Mouse (Mus musculus): Measurements from ENCODE around the gene L3mbtl2. TPM values are rescaled to one million over a fixed set of nuclear protein-coding genes. Genes with fewer than 3 reads are reported as not detected.
"Not testable (repeated sequence)": the region's sequence is repeated elsewhere in the genome, so short reads cannot be mapped to it uniquely, and the experiment has no call there.

L3mbtl2 gene
- 1 to 10 TPM; 7.3 TPM for total RNA-seq (2021)
- long read RNA-seq, experiment 1, transcript L3mbtl2-201 (17 exons, 3,487 nt): major isoform, 7 of 9 reads
- long read RNA-seq, experiment 1, partial matches to known transcripts: 0 of 9 reads
- long read RNA-seq, experiment 1, other reads (novel, unspliced or antisense): 2 of 9 reads
- long read RNA-seq, experiment 2, transcript L3mbtl2-201 (17 exons, 3,487 nt): major isoform, 5 of 7 reads
- long read RNA-seq, experiment 2, partial matches to known transcripts: 0 of 7 reads
- long read RNA-seq, experiment 2, other reads (novel, unspliced or antisense): 2 of 7 reads

- DNase-seq: peak; percentile 80 to 89
- intact Hi-C loops (cut with DNase I): no loop called here
Observed at GRCm38 (mm10) chr15:81663697-81664561, at the start of gene L3mbtl2. TSS of gene L3mbtl2 (plus strand) at chr15:81663889.

GRCm38 (mm10) chr15:81649516-81650455 lies 13.9 kb upstream of the L3mbtl2 start:
- intact Hi-C loops (cut with DNase I): loop anchor here (5.0 kb wide), 1 partner anchor 272 kb away; no protein-coding TSS in a partner anchor
- DNase-seq: peak; percentile 24 to 32

- intact Hi-C loops (cut with DNase I): no loop called here
- DNase-seq: no peak
Observed at GRCm38 (mm10) chr15:81650636-81651035, 13.1 kb upstream of the L3mbtl2 start.

- intact Hi-C loops (cut with DNase I): no loop called here
- DNase-seq: no peak
Observed at GRCm38 (mm10) chr15:81661701-81662100, 2.0 kb upstream of the L3mbtl2 start.

- intact Hi-C loops (cut with DNase I): no loop called here
- DNase-seq: no peak
Observed at GRCm38 (mm10) chr15:81663281-81663680, 408 bp upstream of the L3mbtl2 start.

- no peak for DNase-seq
- intact Hi-C loops (cut with DNase I): loop anchor here (5.0 kb wide), 1 partner anchor 200 kb away; the partner anchor contains the start of gene Rbx1
Observed at GRCm38 (mm10) chr15:81666957-81667356, 3.3 kb downstream of the L3mbtl2 start.

GRCm38 (mm10) chr15:81670231-81670640 lies 6.5 kb downstream of the L3mbtl2 start:
- intact Hi-C loops (cut with DNase I): loop anchor here (5.0 kb wide), 1 partner anchor 223 kb away; no protein-coding TSS in a partner anchor
- DNase-seq: no peak

GRCm38 (mm10) chr15:81676637-81677036 lies 12.9 kb downstream of the L3mbtl2 start:
- intact Hi-C loops (cut with DNase I): no loop called here
- no peak for DNase-seq

GRCm38 (mm10) chr15:81680301-81680805 lies 16.7 kb downstream of the L3mbtl2 start:
- intact Hi-C loops (cut with DNase I): no loop called here
- DNase-seq: no peak

- intact Hi-C loops (cut with DNase I): no loop called here
Observed at GRCm38 (mm10) chr15:81693366-81693966, 29.8 kb downstream of the L3mbtl2 start.

GRCm38 (mm10) chr15:81693967-81694881 lies 30.5 kb downstream of the L3mbtl2 start:
- intact Hi-C loops (cut with DNase I): no loop called here
- peak; percentile 78 to 79 for DNase-seq

More at GRCm38 (mm10) chr15:81693366-81693966, 29.8 kb downstream of the L3mbtl2 start:
- no peak for DNase-seq

- DNase-seq: peak in 1 of 2 experiments; percentile 16
- intact Hi-C loops (cut with DNase I): no loop called here
Observed at GRCm38 (mm10) chr15:81694891-81695290, 31.2 kb downstream of the L3mbtl2 start.

GRCm38 (mm10) chr15:81697175-81697574 lies 33.5 kb downstream of the L3mbtl2 start, which contains the start of gene Chadl:
TSS of gene Chadl (minus strand) at chr15:81697287.
- no peak for DNase-seq
- intact Hi-C loops (cut with DNase I): no loop called here

GRCm38 (mm10) chr15:81697847-81698246 lies 34.2 kb downstream of the L3mbtl2 start:
- intact Hi-C loops (cut with DNase I): no loop called here

GRCm38 (mm10) chr15:81698532-81698931 lies 34.8 kb downstream of the L3mbtl2 start:
- intact Hi-C loops (cut with DNase I): no loop called here
- no peak for DNase-seq

More at GRCm38 (mm10) chr15:81697847-81698246, 34.2 kb downstream of the L3mbtl2 start:
- no peak for DNase-seq

GRCm38 (mm10) chr15:81700161-81700560 lies 36.5 kb downstream of the L3mbtl2 start:
- no peak for DNase-seq
- intact Hi-C loops (cut with DNase I): no loop called here

GRCm38 (mm10) chr15:81700601-81701000 lies 36.9 kb downstream of the L3mbtl2 start:
- no peak for DNase-seq
- intact Hi-C loops (cut with DNase I): no loop called here

- DNase-seq; intact Hi-C loops (cut with DNase I): not testable (repeated sequence)
Observed at GRCm38 (mm10) chr15:81701350-81701749, 37.7 kb downstream of the L3mbtl2 start.
